Mouse (Mus musculus) embryonic fibroblast, embryonic 13.5 days (primary cell): ENCODE measurements around the gene Csrnp1. TPM values are rescaled to one million over a fixed set of nuclear protein-coding genes. Genes with fewer than 3 reads are reported as not detected.

Experiments used
- H3K27ac ChIP-seq: 2 replicates; pipeline ENCODE4 v1.5.1; 2012; ENCODE audit warnings: low read length, control low read depth, inconsistent platforms; ENCODE audit not compliant: insufficient read depth
- H3K4me1 ChIP-seq: 2 replicates; pipeline ENCODE4 v1.6.1; 2011; ENCODE audit warnings: low read length; ENCODE audit not compliant: control insufficient read depth, insufficient read depth
- H3K4me3 ChIP-seq: 2 replicates; pipeline ENCODE4 v1.5.1; 2011; ENCODE audit warnings: mild to moderate bottlenecking, control low read depth, low read length; ENCODE audit not compliant: insufficient read depth
- CTCF ChIP-seq: IDR thresholded peaks from 2 replicates; pipeline ENCODE4 v1.5.1; 2011; ENCODE audit warnings: mild to moderate bottlenecking, control low read depth, low read length, moderate library complexity, borderline replicate concordance; ENCODE audit not compliant: insufficient read depth
- POLR2A ChIP-seq: IDR thresholded peaks from 2 replicates; pipeline ENCODE4 v1.6.1; 2011; ENCODE audit warnings: low read depth, mild to moderate bottlenecking, control low read depth, low read length, moderate library complexity
- polyA plus RNA-seq: library from polyadenylated mRNA; stranded (reverse); fragments of >200 nt; gene quantifications from 2 replicates; pipeline ENCODE4 v1.2.4, GENCODE M21; 2011; ENCODE audit warnings: low read depth; ENCODE audit not compliant: missing spikeins, insufficient read length

Gene Csrnp1
- 17.7 and 20.1 TPM in 2 replicates for polyA plus RNA-seq

- TF ChIP-seq CTCF, result no peak
- TF ChIP-seq POLR2A, result peak; percentile 38; the same call in 1 of the 2 replicates
- H3K4me1 ChIP-seq, result peaks cover 4% of the 10 kb centered on the region
- peak within 1 kb of the TSS; percentile 97 for H3K27ac ChIP-seq
- H3K4me3 ChIP-seq, result peak within 1 kb of the TSS; percentile 76
Observed at GRCm38 (mm10) chr9:119984536-119985011, at the start of gene Csrnp1. Csrnp1 (minus strand) TSS chr9:119984658.

GRCm38 (mm10) chr9:120032710-120033109, 48.3 kb upstream of the Csrnp1 start:
- no peak overlapping the region for H3K4me3 ChIP-seq
- H3K4me1 ChIP-seq, result 0 out of 2 replicates have a peak, but pooled peaks cover under 1% of the 10 kb centered on the region
- no peak overlapping the region for H3K27ac ChIP-seq
- TF ChIP-seq CTCF (no peak), POLR2A (no peak)

- TF ChIP-seq POLR2A (no peak), CTCF (no peak)
- H3K4me3 ChIP-seq, result no peak overlapping the region
- H3K4me1 ChIP-seq, result peaks cover 8% of the 10 kb centered on the region; the same call in 1 of the 2 replicates
- H3K27ac ChIP-seq, result no peak overlapping the region
Observed at GRCm38 (mm10) chr9:120030421-120030820, 46.0 kb upstream of the Csrnp1 start.

- H3K4me3 ChIP-seq, result no peak overlapping the region
- H3K4me1 ChIP-seq, result peaks cover 8% of the 10 kb centered on the region; the same call in 1 of the 2 replicates
- TF ChIP-seq CTCF (no peak), POLR2A (no peak)
- no peak overlapping the region for H3K27ac ChIP-seq
Observed at GRCm38 (mm10) chr9:120029880-120030279, 45.4 kb upstream of the Csrnp1 start.

- Histone ChIP-seq H3K27ac (peak overlapping the region; percentile 36), H3K4me3 (no peak overlapping the region), H3K4me1 (peaks cover 8% of the 10 kb centered on the region; the same call in 1 of the 2 replicates)
- TF ChIP-seq POLR2A (no peak), CTCF (peak; percentile 74; the same call in 1 of the 2 replicates)
Observed at GRCm38 (mm10) chr9:120027401-120028151, 43.1 kb upstream of the Csrnp1 start.

GRCm38 (mm10) chr9:120024625-120025024, 40.2 kb upstream of the Csrnp1 start:
- Histone ChIP-seq H3K4me3 (no peak overlapping the region), H3K27ac (no peak overlapping the region), H3K4me1 (peaks cover 10% of the 10 kb centered on the region)
- TF ChIP-seq POLR2A (no peak), CTCF (no peak)

GRCm38 (mm10) chr9:120024171-120024570, 39.7 kb upstream of the Csrnp1 start:
- Histone ChIP-seq H3K4me3 (no peak overlapping the region), H3K4me1 (peaks cover 10% of the 10 kb centered on the region), H3K27ac (no peak overlapping the region)
- no peak for TF ChIP-seq CTCF
- no peak for TF ChIP-seq POLR2A

GRCm38 (mm10) chr9:120023086-120023811, 38.8 kb upstream of the Csrnp1 start, which contains the start of gene Xirp1:
Xirp1 (minus strand) TSS chr9:120023598.
- H3K4me3 ChIP-seq, result no peak within 1 kb of the TSS
- TF ChIP-seq CTCF, result no peak
- H3K27ac ChIP-seq, result no peak within 1 kb of the TSS
- peaks cover 10% of the 10 kb centered on the region for H3K4me1 ChIP-seq

- Histone ChIP-seq H3K4me1 (peaks cover 2% of the 10 kb centered on the region; the same call in 1 of the 2 replicates), H3K27ac (no peak overlapping the region), H3K4me3 (no peak overlapping the region)
- TF ChIP-seq POLR2A (no peak), CTCF (no peak)
Observed at GRCm38 (mm10) chr9:120021164-120021563, 36.7 kb upstream of the Csrnp1 start.
